Mouse (Mus musculus) myocyte (in vitro differentiated cells): ENCODE data around the gene Atg9a. TPM values are rescaled to one million over a fixed set of nuclear protein-coding genes. Genes with fewer than 3 reads are reported as not detected.
A peak's percentile ranks its signal among the peaks of the same experiment; 100 is the strongest.

ENCODE experiments used
- H3K27me3 ChIP-seq: one replicate; pipeline ENCODE4 v1.6.1; 2011; ENCODE audit not compliant: control insufficient read depth, insufficient read depth, insufficient read length
- H3K36me3 ChIP-seq: one replicate; pipeline ENCODE4 v1.6.1; 2011; ENCODE audit not compliant: control insufficient read depth, insufficient read depth
- H3K4me2 ChIP-seq: one replicate; pipeline ENCODE4 v1.6.1; 2011; ENCODE audit warnings: low read depth, control low read depth
- H3K4me3 ChIP-seq: one replicate; pipeline ENCODE4 v1.5.1; 2011; ENCODE audit warnings: mild to moderate bottlenecking, control low read depth, moderate library complexity
- H3K79me2 ChIP-seq: one replicate; pipeline ENCODE4 v1.6.1; 2011; ENCODE audit not compliant: control insufficient read depth, insufficient read depth
- H3ac ChIP-seq: one replicate; pipeline ENCODE4 v1.6.1; 2011; ENCODE audit not compliant: control insufficient read depth, insufficient read length
- CEBPB ChIP-seq: IDR thresholded peaks from 2 replicates; pipeline ENCODE4 v1.6.1; 2011; ENCODE audit warnings: mild to moderate bottlenecking, moderate library complexity; ENCODE audit not compliant: poor library complexity, insufficient read depth, severe bottlenecking
- E2F4 ChIP-seq: IDR thresholded peaks from one replicate; pipeline ENCODE4 v1.6.1; 2011; ENCODE audit warnings: mild to moderate bottlenecking, control low read depth, moderate library complexity; ENCODE audit not compliant: insufficient read depth
- MAX ChIP-seq: IDR thresholded peaks from one replicate; pipeline ENCODE4 v1.6.1; 2011; ENCODE audit warnings: low read depth, mild to moderate bottlenecking, control low read depth
- MYOD1 ChIP-seq, 3 experiments: IDR thresholded peaks; one replicate each; pipeline ENCODE4 v1.6.1; 2011; ENCODE audit warnings: control low read depth in 2 of 3, low read depth in 2 of 3, mild to moderate bottlenecking in 2 of 3, moderate library complexity in 1 of 3; ENCODE audit not compliant: insufficient read length in 2 of 3, control insufficient read depth in 1 of 3
- MYOG ChIP-seq, 3 experiments: IDR thresholded peaks; one replicate each; pipeline ENCODE4 v1.6.1; 2011; ENCODE audit warnings: control low read depth in 2 of 3, low read depth in 2 of 3, mild to moderate bottlenecking in 2 of 3; ENCODE audit not compliant: insufficient read length in 2 of 3, control insufficient read depth in 1 of 3, insufficient read depth in 1 of 3
- POLR2A ChIP-seq: IDR thresholded peaks from one replicate; pipeline ENCODE4 v1.6.1; 2011; ENCODE audit warnings: low read depth, mild to moderate bottlenecking, control low read depth, moderate library complexity; ENCODE audit not compliant: insufficient read length
- POLR2AphosphoS2 ChIP-seq: IDR thresholded peaks from one replicate; pipeline ENCODE4 v1.6.1; 2011; ENCODE audit warnings: low read depth, control low read depth; ENCODE audit not compliant: insufficient read length
- REST ChIP-seq: IDR thresholded peaks from one replicate; pipeline ENCODE4 v1.6.1; 2011; ENCODE audit warnings: mild to moderate bottlenecking, control low read depth, moderate library complexity; ENCODE audit not compliant: insufficient read depth, insufficient read length
- SRF ChIP-seq: IDR thresholded peaks from one replicate; pipeline ENCODE4 v1.6.1; 2011; ENCODE audit warnings: low read depth; ENCODE audit not compliant: control insufficient read depth, insufficient read length
- TCF12 ChIP-seq: IDR thresholded peaks from one replicate; pipeline ENCODE4 v1.6.1; 2011; ENCODE audit warnings: mild to moderate bottlenecking, control low read depth; ENCODE audit not compliant: poor library complexity, insufficient read depth, severe bottlenecking
- TCF3 ChIP-seq: IDR thresholded peaks from one replicate; pipeline ENCODE4 v1.6.1; 2011; ENCODE audit warnings: low read depth, control low read depth; ENCODE audit not compliant: insufficient read length
- USF1 ChIP-seq: IDR thresholded peaks from one replicate; pipeline ENCODE4 v1.6.1; 2011; ENCODE audit warnings: low read depth, mild to moderate bottlenecking, control low read depth, moderate library complexity
- polyA plus RNA-seq: library from polyadenylated mRNA; unstranded; fragments of >200 nt; fragmentation: generic; extraction: Trizol; gene quantifications from one replicate; pipeline ENCODE4 v1.2.1, GENCODE M21; 2012; ENCODE audit warnings: missing spikeins

Atg9a gene
- polyA plus RNA-seq, 1 experiment: 44.6 TPM

GRCm38 (mm10) chr1:75226138-75226537 is 34.1 kb upstream of the Atg9a start:
- no peak overlapping the region for H3K4me2 ChIP-seq
- H3ac ChIP-seq: no peak overlapping the region
- no peaks in the 10 kb centered on the region for H3K27me3 ChIP-seq
- H3K79me2 ChIP-seq: no peaks in the 10 kb centered on the region
- no peak overlapping the region for H3K4me3 ChIP-seq
- no peak for TF ChIP-seq TCF3
- no peak for TF ChIP-seq MYOG (IDR thresholded peaks at IDR 0.05; ENCODE audit: control insufficient read depth in 1 of 3, insufficient read depth in 1 of 3, insufficient read length in 2 of 3, low read depth in 2 of 3)
- no peak for TF ChIP-seq SRF
- no peaks in the 10 kb centered on the region for H3K36me3 ChIP-seq

- H3K79me2 ChIP-seq: no peaks in the 10 kb centered on the region
- H3K36me3 ChIP-seq: no peaks in the 10 kb centered on the region
- H3K27me3 ChIP-seq: no peaks in the 10 kb centered on the region
- no peak overlapping the region for H3K4me3 ChIP-seq
- no peak overlapping the region for H3K4me2 ChIP-seq
- no peak for TF ChIP-seq MYOD1 (IDR thresholded peaks at IDR 0.05; ENCODE audit: control insufficient read depth in 1 of 3, insufficient read length in 2 of 3, low read depth in 2 of 3)
- H3ac ChIP-seq: no peak overlapping the region
Observed at GRCm38 (mm10) chr1:75225473-75225872, 33.5 kb upstream of the Atg9a start.

GRCm38 (mm10) chr1:75223532-75223931 is 31.5 kb upstream of the Atg9a start:
- Histone ChIP-seq H3K79me2 (no peaks in the 10 kb centered on the region), H3ac (no peak overlapping the region), H3K27me3 (no peaks in the 10 kb centered on the region), H3K4me3 (no peak overlapping the region), H3K36me3 (no peaks in the 10 kb centered on the region), H3K4me2 (no peak overlapping the region)
- no peak for TF ChIP-seq SRF
- TF ChIP-seq MYOG (IDR thresholded peaks at IDR 0.05; ENCODE audit: control insufficient read depth in 1 of 3, insufficient read depth in 1 of 3, insufficient read length in 2 of 3, low read depth in 2 of 3): no peak
- no peak for TF ChIP-seq E2F4
- no peak for TF ChIP-seq MAX

- Histone ChIP-seq H3K79me2 (peaks cover 2% of the 10 kb centered on the region), H3K27me3 (no peaks in the 10 kb centered on the region), H3K36me3 (no peaks in the 10 kb centered on the region), H3K4me2 (no peak overlapping the region), H3ac (no peak overlapping the region), H3K4me3 (no peak overlapping the region)
- no peak for TF ChIP-seq MAX
- no peak for TF ChIP-seq POLR2A
- TF ChIP-seq POLR2AphosphoS2: no peak
- TF ChIP-seq USF1: no peak
- TF ChIP-seq REST: no peak
- TF ChIP-seq TCF12: no peak
- TF ChIP-seq MYOD1 (IDR thresholded peaks at IDR 0.05; ENCODE audit: control insufficient read depth in 1 of 3, insufficient read length in 2 of 3, low read depth in 2 of 3): no peak
- no peak for TF ChIP-seq E2F4
- no peak for TF ChIP-seq MYOG (IDR thresholded peaks at IDR 0.05; ENCODE audit: control insufficient read depth in 1 of 3, insufficient read depth in 1 of 3, insufficient read length in 2 of 3, low read depth in 2 of 3)
- no peak for TF ChIP-seq CEBPB
- TF ChIP-seq SRF: no peak
- no peak for TF ChIP-seq TCF3
Observed at GRCm38 (mm10) chr1:75222926-75223325, 30.9 kb upstream of the Atg9a start.

- Histone ChIP-seq H3K79me2 (peaks cover 15% of the 10 kb centered on the region), H3K4me2 (peak overlapping the region; percentile 20), H3ac (no peak overlapping the region), H3K4me3 (no peak overlapping the region), H3K36me3 (no peaks in the 10 kb centered on the region), H3K27me3 (no peaks in the 10 kb centered on the region)
- no peak for TF ChIP-seq USF1
Observed at GRCm38 (mm10) chr1:75221538-75221937, 29.5 kb upstream of the Atg9a start.

GRCm38 (mm10) chr1:75219531-75219930 is 27.5 kb upstream of the Atg9a start, which contains the start of gene Tuba4a:
Tuba4a (minus strand) TSS chr1:75219865.
- Histone ChIP-seq H3K4me2 (peak within 1 kb of the TSS; percentile 95), H3K4me3 (peak within 1 kb of the TSS; percentile 71), H3K36me3 (peaks cover 11% of the 10 kb centered on the region), H3ac (peak within 1 kb of the TSS; percentile 2), H3K27me3 (no peaks in the 10 kb centered on the region), H3K79me2 (peaks cover 23% of the 10 kb centered on the region)
- TF ChIP-seq POLR2AphosphoS2: no peak
- no peak for TF ChIP-seq MYOD1 (IDR thresholded peaks at IDR 0.05; ENCODE audit: control insufficient read depth in 1 of 3, insufficient read length in 2 of 3, low read depth in 2 of 3)
- no peak for TF ChIP-seq TCF12
- TF ChIP-seq POLR2A: no peak
- TF ChIP-seq SRF: no peak
- TF ChIP-seq USF1: no peak
- no peak for TF ChIP-seq MAX
- TF ChIP-seq MYOG (IDR thresholded peaks at IDR 0.05; ENCODE audit: control insufficient read depth in 1 of 3, insufficient read depth in 1 of 3, insufficient read length in 2 of 3, low read depth in 2 of 3): no peak
- TF ChIP-seq TCF3: no peak
- no peak for TF ChIP-seq E2F4
- no peak for TF ChIP-seq CEBPB
- TF ChIP-seq REST: no peak
